Mouse (Mus musculus): ENCODE data around the gene Ip6k1. TPM values are rescaled to one million over a fixed set of nuclear protein-coding genes. Genes with fewer than 3 reads are reported as not detected.

Gene Ip6k1
- polyA plus RNA-seq, 1 experiment from 2014 or later: 53.8 TPM

Small RNA genes within 50 kb of the gene (microRNA-seq; reads per million reads assigned to microRNA genes)
- not detected for gene Mir7088

Other genes starting within 250 kb of the Ip6k1 start
- 200 and 220 TPM in 2 replicates for gene Rbm5, start 231.5 kb upstream of the Ip6k1 start, polyA plus RNA-seq (2016; fragmentation: Nextera tagmentation; extraction: Ambion mirVana)
- 101 and 115 TPM in 2 replicates for gene Rbm6, start 129.3 kb upstream of the Ip6k1 start, polyA plus RNA-seq (2016; fragmentation: Nextera tagmentation; extraction: Ambion mirVana)
- 11.6 and 15.3 TPM in 2 replicates for gene Mon1a, start 114.3 kb upstream of the Ip6k1 start, polyA plus RNA-seq (2016; fragmentation: Nextera tagmentation; extraction: Ambion mirVana)
- gene Mst1r, start 95.6 kb upstream of the Ip6k1 start, polyA plus RNA-seq (2016; fragmentation: Nextera tagmentation; extraction: Ambion mirVana): 0.78 and 0.79 TPM in 2 replicates
- not detected in 2 replicates for gene Actl11, start 74.0 kb upstream of the Ip6k1 start, polyA plus RNA-seq (2016; fragmentation: Nextera tagmentation; extraction: Ambion mirVana)
- 20.9 and 23.0 TPM in 2 replicates for gene Camkv, start 66.8 kb upstream of the Ip6k1 start, polyA plus RNA-seq (2016; fragmentation: Nextera tagmentation; extraction: Ambion mirVana)
- gene Traip, start 52.4 kb upstream of the Ip6k1 start, polyA plus RNA-seq (2016; fragmentation: Nextera tagmentation; extraction: Ambion mirVana): 35.8 and 41.7 TPM in 2 replicates
- 6.5 and 8.1 TPM in 2 replicates for gene Uba7, start 27.0 kb upstream of the Ip6k1 start, polyA plus RNA-seq (2016; fragmentation: Nextera tagmentation; extraction: Ambion mirVana)
- 0.83 and 1.2 TPM in 2 replicates for gene Gm20661, start 19.4 kb upstream of the Ip6k1 start, polyA plus RNA-seq (2016; fragmentation: Nextera tagmentation; extraction: Ambion mirVana)
- 29.7 and 32.1 TPM in 2 replicates for gene Inka1, start 16.6 kb upstream of the Ip6k1 start, polyA plus RNA-seq (2016; fragmentation: Nextera tagmentation; extraction: Ambion mirVana)
- gene Cdhr4, start 10.0 kb upstream of the Ip6k1 start, polyA plus RNA-seq (2016; fragmentation: Nextera tagmentation; extraction: Ambion mirVana): 2.2 and 3.2 TPM in 2 replicates
- gene Gm20662, start 6.2 kb upstream of the Ip6k1 start, polyA plus RNA-seq (2016; fragmentation: Nextera tagmentation; extraction: Ambion mirVana): 0.07 TPM in 1 of 2 replicates, not detected in the other
- gene Gmppb, start 46.7 kb downstream of the Ip6k1 start, polyA plus RNA-seq (2016; fragmentation: Nextera tagmentation; extraction: Ambion mirVana): 26.0 and 26.2 TPM in 2 replicates
- 2.6 and 3.8 TPM in 2 replicates for gene Amigo3, start 50.7 kb downstream of the Ip6k1 start, polyA plus RNA-seq (2016; fragmentation: Nextera tagmentation; extraction: Ambion mirVana)
- gene Mst1, start 77.9 kb downstream of the Ip6k1 start, polyA plus RNA-seq (2016; fragmentation: Nextera tagmentation; extraction: Ambion mirVana): 0.78 and 0.87 TPM in 2 replicates
- 32.2 and 39.6 TPM in 2 replicates for gene Rnf123, start 80.8 kb downstream of the Ip6k1 start, polyA plus RNA-seq (2016; fragmentation: Nextera tagmentation; extraction: Ambion mirVana)
- 71.2 and 80.2 TPM in 2 replicates for gene Apeh, start 92.1 kb downstream of the Ip6k1 start, polyA plus RNA-seq (2016; fragmentation: Nextera tagmentation; extraction: Ambion mirVana)
- gene Bsn, start 187.9 kb downstream of the Ip6k1 start, polyA plus RNA-seq (2016; fragmentation: Nextera tagmentation; extraction: Ambion mirVana): 1.1 and 1.7 TPM in 2 replicates